Mouse (Mus musculus): Measurements from ENCODE around the gene Mospd3. TPM values are rescaled to one million over a fixed set of nuclear protein-coding genes. Genes with fewer than 3 reads are reported as not detected.

Gene Mospd3
- polyA plus RNA-seq, 1 experiment from 2014 or later: 23.1 TPM

DNA sequence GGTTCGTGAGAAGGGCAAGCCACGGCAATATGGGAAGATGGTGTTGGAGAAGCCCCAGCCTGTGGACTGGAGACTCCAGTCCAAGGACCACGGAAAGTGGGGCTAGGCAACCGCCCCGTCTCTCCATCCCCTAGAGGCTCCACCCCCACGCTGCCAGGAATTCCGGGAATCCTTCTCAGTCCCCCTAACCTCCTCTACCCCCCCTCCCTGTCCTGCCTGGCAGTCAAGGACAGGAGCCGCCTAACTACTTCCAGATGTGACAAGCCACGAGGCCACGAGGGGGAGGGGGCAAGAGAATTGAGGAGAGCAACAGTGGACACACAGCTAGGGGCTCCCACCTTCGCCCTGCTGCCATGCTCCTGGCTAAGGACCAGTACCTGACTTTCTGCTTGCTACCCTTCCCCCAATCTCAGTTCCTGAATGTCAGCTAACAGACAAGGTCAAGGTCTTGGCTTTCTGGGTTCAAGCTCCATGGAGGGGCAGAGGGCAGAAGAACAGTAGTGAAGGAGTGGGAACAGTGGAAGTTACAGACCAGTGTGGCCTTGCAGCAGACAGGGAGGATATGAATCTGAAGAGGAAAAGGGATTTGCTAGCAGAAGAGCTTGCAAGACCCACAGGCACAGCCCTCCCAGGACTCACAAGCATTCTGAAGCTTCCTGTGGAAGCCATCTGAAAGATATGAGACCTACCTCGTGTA lies 9.8 kb upstream of the Mospd3 start:
- H3K27ac ChIP-seq (ENCODE audit: low read length): peak overlapping the region; percentile 61
- 42% methylated on average over 12 of the region's 12 CpGs for WGBS (ENCODE audit: insufficient replicate concordance)

DNA sequence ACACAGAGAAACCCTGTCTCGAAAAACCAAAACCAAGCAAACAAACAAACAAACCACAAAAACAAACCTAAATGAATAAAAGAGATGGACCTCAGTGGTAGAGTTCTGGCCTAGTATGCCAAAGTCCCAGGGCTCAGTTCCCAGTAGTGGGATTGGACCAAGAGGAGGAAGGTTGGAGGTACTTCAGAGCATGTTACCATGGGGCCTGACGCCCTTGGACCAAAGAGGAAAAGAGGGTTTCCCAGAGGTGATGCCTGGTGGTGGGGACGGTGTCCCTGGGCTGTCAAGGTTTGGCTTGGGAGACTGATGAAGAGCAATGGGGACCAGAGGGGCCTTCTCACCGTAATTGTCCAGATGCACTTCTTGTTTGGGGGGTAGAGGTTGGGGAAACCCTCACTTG lies 9.2 kb upstream of the Mospd3 start:
- WGBS (ENCODE audit: insufficient replicate concordance): 72% methylated on average over 4 of the region's 4 CpGs
- Histone ChIP-seq H3K27ac (ENCODE audit: low read length) (no peak overlapping the region), H3K36me3 (ENCODE audit: control insufficient read depth, insufficient read depth) (no peaks in the 10 kb centered on the region), H3K4me2 (ENCODE audit: low read depth, low read length) (no peak overlapping the region), H3K27me3 (ENCODE audit: control insufficient read depth, insufficient read depth, low read depth, low read length) (no peaks in the 10 kb centered on the region), H3K9ac (ENCODE audit: low read depth, low read length) (no peak overlapping the region), H3K4me3 (ENCODE audit: low read depth, low read length) (no peak overlapping the region), H3K4me1 (ENCODE audit: control insufficient read depth, low read depth, low read length) (peaks cover 25% of the 10 kb centered on the region), H3K9me3 (replicated peaks; ENCODE audit: control insufficient read depth, low read length) (no peaks in the 10 kb centered on the region)
- no peak for ATAC-seq (ENCODE audit: low read depth)

More for the DNA sequence above, 9.8 kb upstream of the Mospd3 start:
- no peaks in the 10 kb centered on the region for H3K36me3 ChIP-seq (ENCODE audit: control insufficient read depth, insufficient read depth)
- no peak; the same call in 1 of the 2 replicates for ATAC-seq (ENCODE audit: low read depth)
- H3K9me3 ChIP-seq (replicated peaks; ENCODE audit: control insufficient read depth, low read length): no peaks in the 10 kb centered on the region
- no peak overlapping the region for H3K4me3 ChIP-seq (ENCODE audit: low read depth, low read length)
- H3K4me1 ChIP-seq (ENCODE audit: control insufficient read depth, low read depth, low read length): peaks cover 19% of the 10 kb centered on the region
- no peaks in the 10 kb centered on the region for H3K27me3 ChIP-seq (ENCODE audit: control insufficient read depth, insufficient read depth, low read depth, low read length)
- peak overlapping the region; percentile 11; the same call in 1 of the 2 replicates for H3K4me2 ChIP-seq (ENCODE audit: low read depth, low read length)
- H3K9ac ChIP-seq (ENCODE audit: low read depth, low read length): peak overlapping the region; percentile 15; the same call in 1 of the 2 replicates

DNA sequence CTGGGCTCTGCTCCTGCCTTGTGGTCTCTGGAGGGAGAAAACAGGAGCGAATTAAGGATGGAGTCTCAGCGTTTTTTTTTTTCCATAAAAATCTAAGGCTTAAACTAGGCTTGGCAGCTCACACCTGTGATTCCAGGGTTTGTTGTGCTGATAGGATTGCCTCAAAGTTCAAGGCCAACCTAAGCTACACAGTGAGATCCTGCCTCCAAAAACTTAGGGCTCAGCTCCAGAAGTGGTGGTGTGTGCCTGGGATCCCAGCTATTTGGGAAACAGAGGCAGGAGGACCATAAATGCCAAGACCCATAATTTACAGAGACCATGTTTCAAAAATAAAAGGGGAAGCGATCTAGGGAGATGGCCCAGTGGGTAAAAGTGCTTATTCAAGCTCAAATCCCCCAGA lies 8.4 kb upstream of the Mospd3 start:
- Histone ChIP-seq H3K4me1 (ENCODE audit: control insufficient read depth, low read depth, low read length) (peaks cover 27% of the 10 kb centered on the region), H3K9ac (ENCODE audit: low read depth, low read length) (no peak overlapping the region), H3K4me2 (ENCODE audit: low read depth, low read length) (no peak overlapping the region), H3K4me3 (ENCODE audit: low read depth, low read length) (no peak overlapping the region), H3K27ac (ENCODE audit: low read length) (no peak overlapping the region), H3K9me3 (replicated peaks; ENCODE audit: control insufficient read depth, low read length) (no peaks in the 10 kb centered on the region), H3K27me3 (ENCODE audit: control insufficient read depth, insufficient read depth, low read depth, low read length) (no peaks in the 10 kb centered on the region), H3K36me3 (ENCODE audit: control insufficient read depth, insufficient read depth) (no peaks in the 10 kb centered on the region)
- WGBS (ENCODE audit: insufficient replicate concordance): 61% methylated on average over 3 of the region's 3 CpGs
- no peak for ATAC-seq (ENCODE audit: low read depth)

DNA sequence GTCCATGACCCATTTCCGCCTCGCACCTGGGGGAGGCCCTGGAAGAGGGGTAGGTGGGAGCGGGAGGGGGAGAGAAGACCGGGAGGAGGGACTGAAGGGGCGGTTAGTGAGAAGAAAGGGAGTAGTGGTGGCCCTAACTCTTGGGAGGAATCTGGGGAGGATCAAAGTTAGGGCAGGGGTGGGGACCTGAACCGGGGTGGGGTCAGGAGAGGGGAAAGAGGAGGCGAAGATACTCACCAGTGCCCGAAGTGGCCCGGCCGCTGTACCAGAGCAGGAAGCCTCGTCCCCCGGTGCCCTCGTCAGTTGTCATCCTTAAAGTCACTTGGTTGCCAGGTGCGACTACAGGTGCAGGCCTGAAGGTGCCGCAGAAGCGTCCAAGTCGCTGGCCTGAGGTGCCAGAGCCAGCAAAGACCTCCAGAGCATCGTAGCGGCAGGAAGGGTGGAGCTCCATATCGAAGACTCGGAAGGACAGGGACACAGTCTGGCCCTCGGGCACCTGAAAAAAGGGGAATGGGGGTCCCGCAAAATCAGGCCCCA lies 7.9 kb upstream of the Mospd3 start:
- Histone ChIP-seq H3K27me3 (ENCODE audit: control insufficient read depth, insufficient read depth, low read depth, low read length) (no peaks in the 10 kb centered on the region), H3K4me2 (ENCODE audit: low read depth, low read length) (no peak overlapping the region), H3K36me3 (ENCODE audit: control insufficient read depth, insufficient read depth) (no peaks in the 10 kb centered on the region), H3K4me1 (ENCODE audit: control insufficient read depth, low read depth, low read length) (peaks cover 28% of the 10 kb centered on the region), H3K27ac (ENCODE audit: low read length) (no peak overlapping the region), H3K9ac (ENCODE audit: low read depth, low read length) (no peak overlapping the region), H3K9me3 (replicated peaks; ENCODE audit: control insufficient read depth, low read length) (no peaks in the 10 kb centered on the region), H3K4me3 (ENCODE audit: low read depth, low read length) (no peak overlapping the region)
- 53% methylated on average over 23 of the region's 23 CpGs for WGBS (ENCODE audit: insufficient replicate concordance)
- ATAC-seq (ENCODE audit: low read depth): no peak

DNA sequence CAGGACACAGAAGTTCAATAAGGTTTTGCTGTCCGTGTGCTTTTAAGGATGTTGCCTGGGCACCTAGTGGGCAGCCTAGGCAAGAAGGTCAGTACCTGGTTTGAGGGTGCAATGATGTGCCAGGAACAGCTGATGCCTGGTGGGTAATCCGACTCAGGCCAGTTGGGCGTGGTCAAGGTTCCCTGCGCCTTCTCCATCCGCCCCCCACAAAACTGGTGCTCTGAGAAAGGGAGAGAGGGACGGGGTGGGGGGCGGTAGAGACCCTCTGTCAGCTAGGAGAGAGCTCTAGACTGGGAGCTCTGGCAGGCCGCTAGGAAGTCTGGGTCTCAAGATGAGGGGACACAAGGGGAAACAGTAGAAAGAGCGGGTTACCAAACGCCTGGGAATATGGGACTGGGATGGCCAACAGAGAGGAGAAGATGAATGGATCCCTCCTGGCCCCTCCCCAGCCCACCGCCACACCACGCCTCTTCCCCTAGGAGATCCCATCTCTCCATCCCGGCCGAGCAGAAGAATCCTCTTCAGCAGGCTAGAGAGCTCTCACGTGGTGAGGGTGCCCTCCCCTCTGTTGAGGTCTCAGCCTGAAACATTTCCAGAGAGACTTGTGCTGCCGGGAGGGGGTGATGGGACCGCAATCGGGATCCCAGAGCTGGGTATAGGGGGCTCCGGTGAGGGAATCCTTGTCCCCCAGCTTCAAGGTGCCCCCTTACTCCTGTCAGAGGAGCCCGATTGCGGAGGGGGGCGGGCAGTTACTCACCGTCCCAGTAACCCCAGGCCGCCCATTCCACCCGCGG lies 7.2 kb upstream of the Mospd3 start:
- ATAC-seq (ENCODE audit: low read depth): no peak
- H3K27ac ChIP-seq (ENCODE audit: low read length): no peak overlapping the region
- WGBS (ENCODE audit: insufficient replicate concordance): 46% methylated on average over 26 of the region's 26 CpGs
- H3K36me3 ChIP-seq (ENCODE audit: control insufficient read depth, insufficient read depth): no peaks in the 10 kb centered on the region
- H3K27me3 ChIP-seq (ENCODE audit: control insufficient read depth, insufficient read depth, low read depth, low read length): no peaks in the 10 kb centered on the region
- no peak overlapping the region for H3K4me2 ChIP-seq (ENCODE audit: low read depth, low read length)
- no peak overlapping the region for H3K9ac ChIP-seq (ENCODE audit: low read depth, low read length)
- no peak overlapping the region for H3K4me3 ChIP-seq (ENCODE audit: low read depth, low read length)
- H3K9me3 ChIP-seq (replicated peaks; ENCODE audit: control insufficient read depth, low read length): no peaks in the 10 kb centered on the region
- H3K4me1 ChIP-seq (ENCODE audit: control insufficient read depth, low read depth, low read length): peaks cover 30% of the 10 kb centered on the region

DNA sequence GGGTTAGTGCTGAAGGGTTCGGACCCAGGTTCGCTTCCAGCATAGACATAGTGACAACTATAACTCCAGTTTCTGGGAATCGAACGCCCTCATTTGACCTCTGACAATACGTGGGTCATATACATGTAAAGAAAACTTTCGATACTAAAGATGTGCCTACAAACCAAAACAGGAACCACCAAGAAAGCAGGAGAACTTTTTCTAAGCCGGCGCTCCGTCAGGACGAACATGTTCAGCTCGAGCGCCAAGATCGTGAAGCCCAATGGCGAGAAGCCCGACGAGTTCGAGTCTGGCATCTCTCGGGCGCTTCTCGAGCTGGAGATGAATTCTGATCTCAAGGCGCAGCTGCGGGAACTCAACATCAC lies 489 bp upstream of the Mospd3 start:
- WGBS (ENCODE audit: insufficient replicate concordance): under 1% methylated on average over 22 of the region's 22 CpGs

DNA sequence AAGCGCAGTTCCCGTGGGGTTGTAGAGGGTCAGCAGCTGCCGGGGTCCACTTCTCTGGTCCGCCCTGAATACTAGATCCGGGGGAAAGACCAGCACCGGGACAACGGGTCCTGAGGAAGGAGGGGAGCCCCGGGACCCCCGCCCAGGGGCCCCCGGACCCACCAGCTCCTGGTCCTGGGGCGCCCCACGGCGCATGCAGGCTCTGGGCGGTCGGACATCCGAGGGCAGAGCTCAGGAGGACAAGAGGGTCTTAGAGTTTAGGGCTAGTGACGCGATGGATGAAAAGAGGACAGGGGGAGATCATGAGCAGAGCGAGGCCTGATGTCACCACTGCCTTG lies 608 bp downstream of the Mospd3 start:
- under 1% methylated on average over 19 of the region's 19 CpGs for WGBS (ENCODE audit: insufficient replicate concordance)
- peak overlapping the region; percentile 91 for H3K9ac ChIP-seq (ENCODE audit: low read depth, low read length)
- H3K4me1 ChIP-seq (ENCODE audit: control insufficient read depth, low read depth, low read length): peaks cover 38% of the 10 kb centered on the region

More for the DNA sequence above, 489 bp upstream of the Mospd3 start:
- no peaks in the 10 kb centered on the region for H3K27me3 ChIP-seq (ENCODE audit: control insufficient read depth, insufficient read depth, low read depth, low read length)
- peak overlapping the region; percentile 91 for H3K27ac ChIP-seq (ENCODE audit: low read length)
- peak overlapping the region; percentile 71 for H3K9ac ChIP-seq (ENCODE audit: low read depth, low read length)
- peak overlapping the region; percentile 99 for H3K4me2 ChIP-seq (ENCODE audit: low read depth, low read length)
- no peaks in the 10 kb centered on the region for H3K36me3 ChIP-seq (ENCODE audit: control insufficient read depth, insufficient read depth)
- no peaks in the 10 kb centered on the region for H3K9me3 ChIP-seq (replicated peaks; ENCODE audit: control insufficient read depth, low read length)
- no peak for ATAC-seq (ENCODE audit: low read depth)
- peak overlapping the region; percentile 81 for H3K4me3 ChIP-seq (ENCODE audit: low read depth, low read length)
- H3K4me1 ChIP-seq (ENCODE audit: control insufficient read depth, low read depth, low read length): peaks cover 45% of the 10 kb centered on the region

DNA sequence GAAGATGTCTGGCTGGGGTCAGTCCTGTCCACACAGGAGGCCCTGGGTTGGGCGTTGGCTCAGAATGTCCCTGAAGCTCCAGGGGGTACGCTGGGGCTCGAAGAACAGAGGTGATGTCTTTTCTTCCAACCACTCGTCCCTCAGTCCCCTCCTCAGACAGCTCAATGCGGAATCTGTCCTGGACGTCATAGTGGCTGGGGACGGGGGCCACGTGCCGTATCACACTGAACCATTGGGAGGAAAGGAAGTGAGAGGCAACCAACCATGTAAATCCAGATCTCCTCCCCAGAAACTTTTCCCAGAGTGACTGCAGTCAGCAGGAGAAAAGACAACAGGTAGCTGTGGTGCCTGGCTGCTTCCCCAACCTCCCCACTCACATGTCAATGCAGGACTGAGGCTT lies 1.3 kb downstream of the Mospd3 start:
- WGBS (ENCODE audit: insufficient replicate concordance): 21% methylated on average over 9 of the region's 9 CpGs
- H3K27me3 ChIP-seq (ENCODE audit: control insufficient read depth, insufficient read depth, low read depth, low read length): no peaks in the 10 kb centered on the region
- H3K9ac ChIP-seq (ENCODE audit: low read depth, low read length): peak overlapping the region; percentile 91
- no peak for ATAC-seq (ENCODE audit: low read depth)
- no peaks in the 10 kb centered on the region for H3K36me3 ChIP-seq (ENCODE audit: control insufficient read depth, insufficient read depth)
- H3K4me1 ChIP-seq (ENCODE audit: control insufficient read depth, low read depth, low read length): peaks cover 34% of the 10 kb centered on the region
- H3K4me2 ChIP-seq (ENCODE audit: low read depth, low read length): peak overlapping the region; percentile 99
- H3K4me3 ChIP-seq (ENCODE audit: low read depth, low read length): peak overlapping the region; percentile 81
- H3K27ac ChIP-seq (ENCODE audit: low read length): peak overlapping the region; percentile 91
- H3K9me3 ChIP-seq (replicated peaks; ENCODE audit: control insufficient read depth, low read length): no peaks in the 10 kb centered on the region

More for the DNA sequence above, 608 bp downstream of the Mospd3 start:
- H3K4me3 ChIP-seq (ENCODE audit: low read depth, low read length): peak overlapping the region; percentile 81
- H3K9me3 ChIP-seq (replicated peaks; ENCODE audit: control insufficient read depth, low read length): no peaks in the 10 kb centered on the region
- peak overlapping the region; percentile 99 for H3K4me2 ChIP-seq (ENCODE audit: low read depth, low read length)
- no peaks in the 10 kb centered on the region for H3K36me3 ChIP-seq (ENCODE audit: control insufficient read depth, insufficient read depth)
- peak; percentile 26 for ATAC-seq (ENCODE audit: low read depth)
- peak overlapping the region; percentile 91 for H3K27ac ChIP-seq (ENCODE audit: low read length)
- H3K27me3 ChIP-seq (ENCODE audit: control insufficient read depth, insufficient read depth, low read depth, low read length): no peaks in the 10 kb centered on the region
